Mouse (Mus musculus) effector memory CD4-positive, alpha-beta T cell, adult 7 months (primary cell): ENCODE measurements around the gene Gpr21. TPM values are rescaled to one million over a fixed set of nuclear protein-coding genes. Genes with fewer than 3 reads are reported as not detected.

ENCODE experiments used
- polyA plus RNA-seq: library from polyadenylated mRNA; unstranded; fragments of 100-300 nt; shearing (Covaris generic); gene quantifications from one replicate; pipeline ENCODE4 v1.2.1, GENCODE M21; 2017

Gene Gpr21
- polyA plus RNA-seq = 0.21 TPM

DNA sequence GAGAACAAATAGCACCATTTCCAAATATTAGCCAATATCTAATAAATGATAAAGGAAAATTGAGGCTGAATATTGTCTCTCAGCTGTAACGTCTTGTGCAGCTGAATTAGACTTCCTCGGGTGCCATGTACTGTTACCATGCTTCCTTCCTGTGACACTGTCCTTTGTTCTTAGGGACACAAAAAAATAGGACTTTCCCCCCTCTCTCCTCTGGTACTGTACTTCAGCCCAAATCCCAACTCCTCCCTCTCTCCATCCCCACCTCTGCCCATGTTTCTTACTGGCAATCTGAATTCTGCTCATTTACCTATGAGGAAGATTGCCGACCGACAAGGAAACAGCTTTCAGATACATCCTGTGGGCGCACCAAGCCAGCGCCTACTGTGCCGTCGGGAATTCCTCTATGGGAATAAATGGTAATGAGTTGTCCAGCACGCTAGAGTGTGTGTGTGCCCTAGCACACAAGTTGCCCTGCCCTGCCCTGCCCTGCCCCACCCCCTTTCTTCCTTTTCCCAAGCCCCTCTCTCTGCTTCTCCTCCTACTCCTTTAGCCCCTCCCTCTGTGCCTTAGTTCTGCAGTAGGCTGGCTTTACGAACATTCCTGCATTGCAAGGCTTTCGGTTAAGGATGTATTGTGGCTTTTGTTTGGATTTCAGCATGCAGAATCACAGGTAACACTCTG, at the start of gene Gpr21:
TSS of gene Gpr21 (plus strand) at position 303 of the 681 bp plus-strand sequence.

Other genes starting within 250 kb of the Gpr21 start
- not detected for gene Olfr368, start 189.8 kb upstream of the Gpr21 start, polyA plus RNA-seq
- 30.6 TPM for gene Pdcl, start 157.0 kb upstream of the Gpr21 start, polyA plus RNA-seq
- gene Rc3h2, start 93.4 kb upstream of the Gpr21 start, polyA plus RNA-seq = 27.4 TPM
- 3.0 TPM for gene Zbtb26, start 73.2 kb upstream of the Gpr21 start, polyA plus RNA-seq
- 4.4 TPM for gene Zbtb6, start 73.2 kb upstream of the Gpr21 start, polyA plus RNA-seq
- gene Rabgap1, start 73.1 kb upstream of the Gpr21 start, polyA plus RNA-seq = 47.2 TPM
- gene Strbp, start 187.5 kb downstream of the Gpr21 start, polyA plus RNA-seq = 30.1 TPM